Comparison of ENCODE assay signal across 8 mouse cellular contexts in the genomic region with DNA sequence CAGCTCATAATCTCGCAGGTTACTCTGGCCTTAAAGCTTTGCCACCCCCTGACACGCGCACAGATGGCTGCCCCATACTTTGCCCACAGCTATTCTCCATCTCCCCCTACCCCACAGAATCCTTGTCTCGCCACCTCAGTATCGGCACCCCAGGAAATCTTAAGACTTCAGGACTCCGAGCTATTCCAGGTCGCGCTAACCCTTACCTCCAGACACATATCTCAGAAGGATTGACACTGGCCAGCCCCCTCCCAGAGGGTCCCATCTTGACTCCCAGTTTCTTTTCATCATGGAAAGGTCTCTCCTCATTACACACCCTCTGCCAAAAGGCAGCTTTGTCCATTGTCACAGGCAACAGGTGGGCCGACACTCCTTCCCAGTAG. TPM values are rescaled to one million over a fixed set of nuclear protein-coding genes. Genes with fewer than 3 reads are reported as not detected.
A peak's percentile ranks its signal among the peaks of the same experiment; 100 is the strongest.
DNase-seq lines count a peak whose midpoint lies in the region; ATAC-seq lines count a peak whose summit lies in the region.

No protein-coding gene starts in this region.

- H3K27me3 ChIP-seq in limb, embryonic 11.5 days (ENCODE audit: control insufficient read depth, insufficient read depth, low read length) = 0 out of 2 replicates have a peak, but pooled peaks cover 2% of the 10 kb centered on the region
- H3K27me3 ChIP-seq in stomach, embryonic 14.5 days (ENCODE audit: control insufficient read depth, insufficient read depth, low read length) = no peaks in the 10 kb centered on the region

- H3K9me3 ChIP-seq in limb, embryonic 11.5 days (ENCODE audit: control insufficient read depth, low read length) = no peaks in the 10 kb centered on the region
- H3K9me3 ChIP-seq in stomach, embryonic 14.5 days (ENCODE audit: control insufficient read depth, low read depth, low read length) = no peaks in the 10 kb centered on the region

- H3K4me2 ChIP-seq in limb, embryonic 11.5 days (ENCODE audit: low read depth, severe bottlenecking) = peak overlapping the region; percentile 92
- H3K4me2 ChIP-seq in stomach, embryonic 14.5 days (replicated peaks; ENCODE audit: low read depth, low read length) = peak overlapping the region; percentile 98

- DNase-seq in cerebellum, adult 11 months = peak; percentile 22
- DNase-seq in cerebellum, postnatal 4 days (ENCODE audit: low spot score in 2 of 2) = no peak
- DNase-seq in right cerebral cortex, postnatal 4 days = peak; percentile 15
- no peak for DNase-seq in right cerebral cortex, postnatal 14 days
- DNase-seq in limb, embryonic 11.5 days (ENCODE audit: low spot score) = no peak
- no peak for DNase-seq in frontal cortex, postnatal 14 days (ENCODE audit: low spot score in 2 of 2)
- no peak for DNase-seq in kidney, adult 18-20 months

- H3K9ac ChIP-seq in limb, embryonic 11.5 days (ENCODE audit: low read length) = peak overlapping the region; percentile 86
- H3K9ac ChIP-seq in stomach, embryonic 14.5 days (replicated peaks; ENCODE audit: low read depth, low read length) = peak overlapping the region; percentile 83

- H3K4me1 ChIP-seq in limb, embryonic 11.5 days (ENCODE audit: control insufficient read depth, insufficient read depth, low read length) = peaks cover 8% of the 10 kb centered on the region; the same call in 1 of the 2 replicates
- peaks cover 11% of the 10 kb centered on the region for H3K4me1 ChIP-seq in stomach, embryonic 14.5 days (ENCODE audit: control insufficient read depth, insufficient read depth, low read length)

- no peaks in the 10 kb centered on the region for H3K36me3 ChIP-seq in limb, embryonic 11.5 days (ENCODE audit: control insufficient read depth, insufficient read depth, low read length)
- peaks cover 9% of the 10 kb centered on the region; the same call in 1 of the 2 replicates for H3K36me3 ChIP-seq in stomach, embryonic 14.5 days (ENCODE audit: control insufficient read depth, insufficient read depth, low read length)

- 0 out of 2 replicates have a peak, but pooled peaks have one; percentile 6 for ATAC-seq in limb, embryonic 11.5 days (ENCODE audit: insufficient number of reproducible peaks, low FRiP score, low TSS enrichment, low read depth)
- ATAC-seq in stomach, embryonic 14.5 days (ENCODE audit: insufficient number of reproducible peaks, insufficient read depth, low FRiP score, low read depth) = no peak

- 12% methylated on average over 9 of the region's 9 CpGs for WGBS in limb, embryonic 11.5 days
- WGBS in stomach, embryonic 14.5 days = 11% methylated on average over 9 of the region's 9 CpGs

- no peak overlapping the region for H3K27ac ChIP-seq in limb, embryonic 11.5 days (replicated peaks; ENCODE audit: low read depth, low read length)
- H3K27ac ChIP-seq in stomach, embryonic 14.5 days (ENCODE audit: low read length) = no peak overlapping the region

- peak overlapping the region; percentile 83 for H3K4me3 ChIP-seq in limb, embryonic 11.5 days (ENCODE audit: low read depth, low read length)
- H3K4me3 ChIP-seq in stomach, embryonic 14.5 days (ENCODE audit: low read depth, low read length) = peak overlapping the region; percentile 84

RNA-seq across cellular contexts. Expression of a gene that starts 0.7 kb away (rescaled TPM):
- 20.5 and 25.0 TPM in 2 replicates for polyA plus RNA-seq in limb, embryonic 11.5 days (2014; fragmentation: Nextera tagmentation; extraction: Ambion mirVana)
- 17.2 and 19.3 TPM in 2 replicates for polyA plus RNA-seq in stomach, embryonic 14.5 days (2014; fragmentation: Nextera tagmentation; extraction: Ambion mirVana)

RNA-seq across cellular contexts. Expression of a gene that starts 27.2 kb away (rescaled TPM):
- 98.3 and 112 TPM in 2 replicates for polyA plus RNA-seq in limb, embryonic 11.5 days (2014; fragmentation: Nextera tagmentation; extraction: Ambion mirVana)
- polyA plus RNA-seq in stomach, embryonic 14.5 days (2014; fragmentation: Nextera tagmentation; extraction: Ambion mirVana) = 55.3 and 59.2 TPM in 2 replicates

RNA-seq across cellular contexts. Expression of a gene that starts 27.2 kb away (rescaled TPM):
- 4.3 and 4.7 TPM in 2 replicates for polyA plus RNA-seq in limb, embryonic 11.5 days (2014; fragmentation: Nextera tagmentation; extraction: Ambion mirVana)
- polyA plus RNA-seq in stomach, embryonic 14.5 days (2014; fragmentation: Nextera tagmentation; extraction: Ambion mirVana) = 4.4 and 5.7 TPM in 2 replicates

RNA-seq across cellular contexts. Expression of a gene that starts 30.7 kb away (rescaled TPM):
- 1.1 and 1.5 TPM in 2 replicates for polyA plus RNA-seq in limb, embryonic 11.5 days (2014; fragmentation: Nextera tagmentation; extraction: Ambion mirVana)
- 2.6 and 3.3 TPM in 2 replicates for polyA plus RNA-seq in stomach, embryonic 14.5 days (2014; fragmentation: Nextera tagmentation; extraction: Ambion mirVana)

RNA-seq across cellular contexts. Expression of a gene that starts 48.9 kb away (rescaled TPM):
- polyA plus RNA-seq in limb, embryonic 11.5 days (2014; fragmentation: Nextera tagmentation; extraction: Ambion mirVana) = not detected in 2 replicates
- 0.18 TPM in 1 of 2 replicates, not detected in the other for polyA plus RNA-seq in stomach, embryonic 14.5 days (2014; fragmentation: Nextera tagmentation; extraction: Ambion mirVana)

Comparison
In these comparisons a context has a peak if more than half of its experiments do, and no peak if none do; other contexts are left out.
1. DNase-seq: peak in cerebellum, adult 11 months (single experiment) and right cerebral cortex, postnatal 4 days (single experiment); none in cerebellum, postnatal 4 days (0 of 2), right cerebral cortex, postnatal 14 days (single experiment), limb, embryonic 11.5 days (single experiment), frontal cortex, postnatal 14 days (0 of 2) and kidney, adult 18-20 months (single experiment).